Mouse (Mus musculus) forebrain, embryonic 16.5 days (tissue): Measurements from ENCODE around the gene Siglecf. TPM values are rescaled to one million over a fixed set of nuclear protein-coding genes. Genes with fewer than 3 reads are reported as not detected.

Experiments
- ATAC-seq: fragments of 200-750 bp; cut with Nextera tagmentation; 2 replicates; pipeline ENCODE4 v1.8.0; 2017; ENCODE audit warnings: mild to moderate bottlenecking, moderate library complexity
- H3K27ac ChIP-seq: fragments of 300-500 bp; sonication (generic); 2 replicates; pipeline ENCODE4 v1.5.1; 2014; ENCODE audit warnings: low read length, control low read depth
- H3K27me3 ChIP-seq: fragments of 300-500 bp; sonication (generic); replicated peaks from 2 replicates; pipeline ENCODE4 v1.6.1; 2014; ENCODE audit warnings: low read length; ENCODE audit not compliant: control insufficient read depth, insufficient read depth
- H3K36me3 ChIP-seq: fragments of 300-500 bp; sonication (generic); 2 replicates; pipeline ENCODE4 v1.6.1; 2014; ENCODE audit not compliant: control insufficient read depth, insufficient read depth
- H3K4me1 ChIP-seq: fragments of 300-500 bp; sonication (generic); replicated peaks from 2 replicates; pipeline ENCODE4 v1.6.1; 2014; ENCODE audit warnings: low read length; ENCODE audit not compliant: control insufficient read depth, insufficient read depth
- H3K4me2 ChIP-seq: fragments of 300-500 bp; sonication (generic); 2 replicates; pipeline ENCODE4 v1.6.1; 2014; ENCODE audit warnings: mild to moderate bottlenecking, low read length, control low read depth
- H3K4me3 ChIP-seq: fragments of 300-500 bp; sonication (generic); replicated peaks from 2 replicates; pipeline ENCODE4 v1.5.1; 2014; ENCODE audit warnings: mild to moderate bottlenecking, low read length, control low read depth
- H3K9ac ChIP-seq: fragments of 300-500 bp; sonication (generic); replicated peaks from 2 replicates; pipeline ENCODE4 v1.6.1; 2014; ENCODE audit warnings: low read depth, low read length, control low read depth
- H3K9me3 ChIP-seq: fragments of 300-500 bp; sonication (generic); 2 replicates; pipeline ENCODE4 v1.6.1; 2016; ENCODE audit warnings: low read length; ENCODE audit not compliant: control insufficient read depth
- WGBS: fragments of 180-500 bp; shearing (Covaris S2); extraction: QIAGEN DNeasy Blood & Tissue Kit; methylation state at CpG from one replicate; pipeline ENCODE4 v1.1.7; 2014; 5-methylcytosine and 5-hydroxymethylcytosine counted together
- polyA plus RNA-seq: library from polyadenylated mRNA; unstranded; fragments of >200 nt; fragmentation: Nextera tagmentation; extraction: Ambion mirVana; gene quantifications from 2 replicates; pipeline ENCODE4 v1.2.1, GENCODE M21; 2015

The Siglecf gene
- polyA plus RNA-seq, 1 experiment from 2014 or later, result 0.22 TPM

DNA sequence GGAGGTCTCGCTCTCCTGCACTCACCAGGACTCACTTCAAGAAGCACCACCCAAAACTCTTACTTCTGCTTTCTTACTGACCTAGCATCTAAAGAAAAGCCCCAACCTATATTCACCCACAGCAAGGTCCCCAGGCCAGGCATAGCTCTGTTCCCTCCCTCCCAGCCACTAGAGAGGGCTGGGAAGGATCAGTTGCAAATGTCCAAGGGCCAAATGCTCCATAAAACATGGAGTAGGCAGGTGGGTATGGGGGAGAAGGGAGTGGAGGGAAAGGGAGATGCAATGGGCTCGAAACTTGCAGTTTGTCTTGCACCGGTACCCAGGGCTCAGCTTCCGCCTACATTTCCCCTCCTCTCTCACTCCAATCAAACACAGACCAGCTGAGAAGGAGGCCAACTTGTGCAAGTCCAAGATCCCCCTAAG, 57.0 kb downstream of the Siglecf start, which contains the start of gene Siglecg:
TSS of gene Siglecg (plus strand) at position 74 of the 423 bp plus-strand sequence.
- H3K27ac ChIP-seq, result no peak within 1 kb of the TSS
- no peaks in the 10 kb centered on the region for H3K4me1 ChIP-seq
- H3K4me2 ChIP-seq, result no peak within 1 kb of the TSS
- no peak within 1 kb of the TSS for H3K4me3 ChIP-seq
- ATAC-seq, result no peak
- 81% methylated on average over 4 of the region's 4 CpGs for WGBS
- no peaks in the 10 kb centered on the region for H3K27me3 ChIP-seq
- no peaks in the 10 kb centered on the region for H3K36me3 ChIP-seq
- no peak within 1 kb of the TSS for H3K9ac ChIP-seq
- no peaks in the 10 kb centered on the region for H3K9me3 ChIP-seq

DNA sequence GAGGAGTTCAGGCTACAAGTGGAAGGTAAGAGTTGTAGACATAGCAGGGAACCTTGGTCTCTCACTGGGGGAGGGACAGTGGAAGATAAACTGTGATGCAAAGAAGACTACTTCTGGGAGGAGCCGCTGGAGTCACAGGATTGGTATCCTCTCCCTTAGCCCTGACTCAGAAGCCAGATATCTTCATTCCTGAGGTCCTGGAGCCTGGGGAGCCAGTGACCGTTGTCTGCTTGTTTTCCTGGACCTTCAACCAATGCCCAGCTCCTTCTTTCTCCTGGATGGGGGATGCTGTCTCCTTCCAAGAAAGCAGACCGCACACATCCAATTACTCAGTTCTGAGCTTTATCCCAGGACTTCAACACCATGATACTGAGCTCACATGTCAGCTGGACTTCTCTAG, 57.9 kb downstream of the Siglecf start:
- Histone ChIP-seq H3K36me3 (no peaks in the 10 kb centered on the region), H3K27ac (no peak overlapping the region), H3K4me1 (no peaks in the 10 kb centered on the region), H3K4me2 (no peak overlapping the region), H3K27me3 (no peaks in the 10 kb centered on the region), H3K4me3 (no peak overlapping the region), H3K9ac (no peak overlapping the region), H3K9me3 (no peaks in the 10 kb centered on the region)
- ATAC-seq, result no peak
- WGBS, result 85% methylated on average over 3 of the region's 3 CpGs

Other genes starting within 250 kb of the Siglecf start
- gene Zfp936, start 237.1 kb upstream of the Siglecf start, polyA plus RNA-seq, result not detected in 2 replicates
- gene Zfp715, start 38.0 kb upstream of the Siglecf start, polyA plus RNA-seq, result 22.0 and 22.5 TPM in 2 replicates
- not detected in 2 replicates for gene Siglecg, start 56.9 kb downstream of the Siglecf start, polyA plus RNA-seq
- gene Lim2, start 76.3 kb downstream of the Siglecf start, polyA plus RNA-seq, result not detected in 2 replicates
- gene Nkg7, start 85.7 kb downstream of the Siglecf start, polyA plus RNA-seq, result not detected in 2 replicates
- gene Cldnd2, start 89.4 kb downstream of the Siglecf start, polyA plus RNA-seq, result not detected in 2 replicates
- 123 and 127 TPM in 2 replicates for gene Etfb, start 92.7 kb downstream of the Siglecf start, polyA plus RNA-seq
- 0.42 TPM in 1 of 2 replicates, not detected in the other for gene Gm45233, start 92.8 kb downstream of the Siglecf start, polyA plus RNA-seq
- gene Vsig10l, start 111.8 kb downstream of the Siglecf start, polyA plus RNA-seq, result 5.5 and 7.3 TPM in 2 replicates
- 4.3 and 4.5 TPM in 2 replicates for gene Iglon5, start 138.7 kb downstream of the Siglecf start, polyA plus RNA-seq
- gene 4931406B18Rik, start 154.6 kb downstream of the Siglecf start, polyA plus RNA-seq, result not detected in 2 replicates
- 0.92 and 1.9 TPM in 2 replicates for gene Cd33, start 193.1 kb downstream of the Siglecf start, polyA plus RNA-seq
- gene Zfp658, start 210.9 kb downstream of the Siglecf start, polyA plus RNA-seq, result 12.5 TPM in 2 replicates
- 18.5 and 20.9 TPM in 2 replicates for gene Zfp719, start 228.3 kb downstream of the Siglecf start, polyA plus RNA-seq